Mouse (Mus musculus) urinary bladder, adult 18-20 months (tissue): Measurements from ENCODE around the gene Msl3l2.
A peak's percentile ranks its signal among the peaks of the same experiment; 100 is the strongest.

Source experiments
- DNase-seq, 2 experiments: peaks; one replicate each; pipeline ENCODE4 v3.0.0; 2022; ENCODE audit warnings: low spot score in 2 of 2, mixed read lengths in 2 of 2

The Msl3l2 gene

GRCm38 (mm10) chr10:56106333-56106995, at the start of gene Msl3l2:
TSS of gene Msl3l2 (plus strand) at chr10:56106917.
- DNase-seq = peak; percentile 52 to 75

DNA sequence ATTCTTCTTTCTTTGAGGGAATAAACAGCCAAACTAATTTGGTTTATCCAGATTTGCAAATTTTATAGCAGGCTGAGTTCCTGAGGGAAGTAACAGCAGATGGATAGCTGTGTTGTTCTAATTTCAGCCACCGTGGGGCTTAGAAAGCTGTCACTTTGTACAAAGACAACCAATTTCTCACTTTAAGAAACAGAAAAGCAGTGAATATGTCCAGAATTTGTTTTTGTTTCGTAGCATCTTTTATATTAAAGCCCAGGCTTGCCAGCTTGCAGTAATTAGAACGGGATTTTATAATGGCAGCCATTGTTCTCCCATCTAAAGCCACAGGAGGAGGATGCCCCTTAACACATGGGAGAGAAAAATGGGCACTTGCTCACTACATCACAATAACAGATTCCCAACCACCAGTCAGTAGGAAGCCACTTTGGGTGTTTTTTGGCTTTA, 47.7 kb upstream of the Msl3l2 start:
- no peak for DNase-seq

DNA sequence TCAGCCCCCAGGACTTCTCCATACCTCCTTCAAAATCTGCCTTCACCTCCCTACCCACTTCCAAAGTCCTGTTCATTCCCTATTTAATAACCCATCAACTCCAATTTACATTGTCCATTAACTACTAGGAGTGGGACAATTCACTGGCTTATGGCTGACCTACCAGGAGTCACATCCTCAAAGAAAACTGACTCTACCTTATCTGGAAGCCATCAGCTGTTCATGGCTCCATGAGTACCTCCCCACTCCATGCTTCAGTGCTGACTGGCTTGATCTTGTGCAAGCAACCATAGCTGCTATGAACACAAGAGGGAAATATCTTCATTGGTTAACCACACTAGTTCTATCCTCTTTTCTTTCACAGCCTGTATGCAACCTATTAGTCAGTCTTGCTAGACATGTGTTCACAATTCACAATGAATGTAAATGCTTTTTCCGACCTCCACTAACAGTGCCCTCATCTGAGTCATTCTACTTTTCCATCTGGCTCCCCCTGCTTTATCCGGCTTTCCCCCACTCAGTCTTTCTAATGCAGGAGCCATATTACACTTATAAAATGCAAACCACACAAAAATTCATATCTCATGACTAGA, 45.4 kb upstream of the Msl3l2 start:
- no peak for DNase-seq

DNA sequence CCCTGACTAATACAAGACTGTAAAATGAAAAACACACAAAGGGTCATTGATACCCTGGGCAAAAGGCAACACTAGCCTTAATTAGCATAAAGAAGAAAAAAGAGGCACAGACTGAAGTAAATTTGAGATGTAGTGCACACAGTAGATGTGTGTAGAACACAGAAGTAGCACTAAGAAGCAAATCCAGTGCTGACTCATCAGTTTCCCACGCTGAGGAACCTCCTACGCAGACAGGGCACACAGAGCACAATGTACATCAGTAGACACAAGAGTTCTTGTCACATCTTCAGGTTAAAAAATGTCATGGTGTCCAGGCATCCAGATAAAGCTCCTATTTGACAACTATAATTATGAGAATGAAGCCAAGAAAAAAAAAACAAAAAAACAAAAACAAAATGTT, 44.0 kb upstream of the Msl3l2 start:
- DNase-seq = no peak

- no peak for DNase-seq
Measured at GRCm38 (mm10) chr10:56089714-56090113, 17.0 kb upstream of the Msl3l2 start.

DNA sequence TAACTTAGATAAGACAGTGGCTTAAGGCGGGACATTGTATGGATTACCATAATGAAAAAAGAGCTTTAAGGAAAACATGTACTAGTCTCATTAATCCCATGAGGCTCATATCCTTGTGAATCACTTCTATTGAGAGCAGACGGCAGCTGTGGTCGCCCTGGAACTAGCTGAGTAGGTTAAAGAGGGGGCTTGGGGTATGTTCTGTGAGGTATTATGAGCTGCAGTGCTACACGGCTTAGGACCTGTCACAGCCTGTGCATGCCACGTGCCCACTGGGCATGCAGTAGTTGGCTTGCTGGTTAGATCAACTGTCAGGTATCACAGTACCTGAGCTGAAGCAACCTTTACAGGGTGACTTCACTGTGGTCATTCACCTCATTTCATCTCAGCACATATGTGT, 12.1 kb upstream of the Msl3l2 start:
- DNase-seq = no peak

GRCm38 (mm10) chr10:56096757-56097156, 10.0 kb upstream of the Msl3l2 start:
- DNase-seq = no peak

DNA sequence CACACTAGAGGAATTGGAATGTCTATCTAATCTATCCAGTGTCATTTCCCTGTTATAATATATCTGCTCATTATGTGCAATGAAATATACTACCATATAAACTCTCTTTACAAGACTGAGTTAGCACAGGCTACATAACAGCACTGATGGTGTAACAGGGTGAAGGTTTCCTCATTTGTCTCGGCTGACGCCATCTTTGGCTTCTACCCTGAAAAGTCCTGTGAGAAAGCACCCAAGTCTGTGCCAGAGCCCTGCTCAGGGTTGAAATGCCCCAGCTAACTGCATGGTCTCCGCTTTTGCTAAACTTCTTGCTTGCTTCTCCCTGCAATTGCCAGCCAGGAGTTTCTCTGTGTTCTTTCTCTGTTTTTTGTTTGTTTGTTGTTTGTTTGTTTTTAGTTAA, 7.6 kb upstream of the Msl3l2 start:
- no peak for DNase-seq

DNA sequence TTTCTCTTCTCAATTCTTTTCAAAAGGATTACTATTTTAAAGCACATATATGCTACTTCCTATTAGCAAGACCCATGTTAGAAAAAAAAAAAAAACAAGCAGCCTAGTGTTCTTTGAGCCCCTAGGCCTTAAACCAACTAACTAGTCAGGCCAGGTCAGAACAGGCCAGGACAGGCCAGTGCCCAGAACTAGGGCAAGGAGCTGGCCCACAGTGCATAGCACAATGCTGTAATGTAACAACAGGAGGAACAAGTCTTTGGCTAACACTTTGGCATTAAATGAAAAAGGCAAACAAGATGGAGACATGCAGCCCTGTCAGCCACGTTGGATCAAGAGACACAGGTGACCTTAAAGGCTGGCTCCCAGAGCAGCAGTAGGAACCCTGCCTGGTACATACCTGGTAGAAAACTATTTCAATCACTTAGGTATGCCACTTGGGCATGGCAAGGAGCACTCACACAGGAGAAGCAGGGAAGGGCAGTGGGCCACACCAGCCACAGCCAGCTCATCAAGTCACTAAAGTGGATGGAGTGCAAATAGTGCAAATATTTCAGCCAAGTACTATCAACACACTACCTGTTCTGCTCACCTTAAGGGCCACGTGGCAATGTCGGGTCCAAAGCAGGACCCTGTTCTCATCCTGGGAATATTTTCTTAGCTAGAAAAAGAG, 6.9 kb upstream of the Msl3l2 start:
- no peak for DNase-seq

DNA sequence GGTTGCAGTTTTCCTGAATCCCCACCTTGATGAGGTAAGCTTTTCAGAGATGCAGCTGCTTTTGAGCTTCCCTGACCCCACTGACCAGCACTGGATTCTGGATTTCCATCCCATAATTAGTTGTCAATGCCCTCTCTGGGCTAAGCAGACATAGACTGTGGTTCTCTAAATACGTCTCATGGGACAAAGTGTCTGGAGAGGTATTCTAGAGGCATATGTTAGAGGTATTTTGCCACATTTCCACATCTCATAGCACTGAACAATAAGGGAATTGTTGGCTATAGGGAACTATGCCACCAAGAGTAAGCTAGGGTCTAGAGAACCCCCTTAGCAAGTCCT, 248 bp downstream of the Msl3l2 start:
- no peak for DNase-seq

DNA sequence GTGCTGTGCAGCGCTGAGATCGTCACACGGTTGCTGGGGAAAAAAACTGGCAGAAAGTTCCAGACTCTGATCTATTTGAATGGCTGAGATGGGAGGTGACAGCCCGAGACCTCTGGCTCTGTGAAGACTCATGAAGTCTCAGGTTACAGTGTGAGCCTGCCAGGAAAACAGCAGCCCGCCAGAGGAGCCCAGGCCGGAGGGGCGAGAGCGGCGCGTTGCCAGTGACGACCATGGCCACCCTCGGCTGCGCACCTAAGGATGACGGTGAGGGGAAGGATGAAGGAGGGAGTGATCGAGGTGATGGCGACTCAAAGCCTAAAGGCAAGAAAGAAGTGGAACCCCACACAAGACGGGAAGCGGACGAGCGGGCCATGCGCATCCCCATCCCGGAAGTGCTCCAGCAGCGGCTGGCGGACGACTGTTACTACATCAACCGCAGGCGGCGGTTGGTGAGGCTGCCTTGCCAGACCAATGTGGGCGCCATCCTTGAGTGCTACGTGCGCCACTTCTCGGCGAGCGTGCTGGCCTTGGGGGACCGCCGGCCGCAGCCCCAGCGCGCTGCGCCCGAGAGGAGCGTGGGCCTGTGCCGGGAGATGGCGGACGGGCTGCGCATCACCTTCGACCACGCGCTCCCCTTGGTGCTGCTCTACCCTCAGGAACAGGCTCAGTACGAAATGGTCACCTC, 8.4 kb downstream of the Msl3l2 start:
- peak; percentile 18 to 48 for DNase-seq

- DNase-seq = peak in 1 of 2 experiments; percentile 39
Measured at GRCm38 (mm10) chr10:56115636-56116180, 9.0 kb downstream of the Msl3l2 start.

DNA sequence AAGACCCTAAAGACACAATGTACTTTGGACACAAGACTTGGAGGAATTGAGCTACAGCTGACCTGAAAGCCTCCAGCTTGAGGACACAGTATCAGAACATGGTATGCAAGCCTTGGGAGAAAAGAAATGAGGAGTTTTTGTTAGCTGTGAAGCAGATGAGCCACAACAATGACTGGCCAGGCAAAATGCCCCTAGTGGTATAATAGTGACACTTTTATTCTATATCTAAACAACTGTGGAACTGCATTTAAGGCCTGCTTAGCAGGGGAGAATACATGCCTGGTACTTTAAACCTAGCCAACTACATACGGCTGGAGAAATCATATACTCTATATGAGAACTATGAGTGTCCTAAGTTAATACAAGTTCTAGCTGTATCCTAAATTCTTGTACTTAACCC, 20.3 kb downstream of the Msl3l2 start:
- DNase-seq = no peak

GRCm38 (mm10) chr10:56129642-56130041, 22.9 kb downstream of the Msl3l2 start:
- no peak for DNase-seq

- no peak for DNase-seq
Measured at GRCm38 (mm10) chr10:56137191-56137590, 30.5 kb downstream of the Msl3l2 start.

- DNase-seq = no peak
Measured at GRCm38 (mm10) chr10:56148920-56149319, 42.2 kb downstream of the Msl3l2 start.

GRCm38 (mm10) chr10:56156956-56157355, 50.2 kb downstream of the Msl3l2 start:
- no peak for DNase-seq

DNA sequence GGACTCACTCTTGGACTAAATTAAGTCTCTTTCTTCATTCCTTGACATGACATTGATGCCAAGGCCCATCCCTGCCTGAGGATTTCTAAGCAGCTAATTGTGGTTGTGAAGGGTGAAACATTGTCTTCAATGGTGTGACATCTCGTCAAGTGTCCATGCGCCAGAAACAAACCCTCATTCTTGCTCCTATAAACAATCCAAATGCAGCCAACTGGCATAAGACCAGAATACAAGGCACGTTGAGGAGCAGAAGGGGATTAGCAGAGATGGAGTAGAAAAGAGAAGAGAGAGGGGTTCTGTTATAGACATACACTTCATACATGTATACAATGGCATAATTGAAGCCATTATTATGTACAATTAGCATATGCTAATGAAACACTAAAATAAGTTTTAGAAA, 51.5 kb downstream of the Msl3l2 start:
- no peak for DNase-seq

DNA sequence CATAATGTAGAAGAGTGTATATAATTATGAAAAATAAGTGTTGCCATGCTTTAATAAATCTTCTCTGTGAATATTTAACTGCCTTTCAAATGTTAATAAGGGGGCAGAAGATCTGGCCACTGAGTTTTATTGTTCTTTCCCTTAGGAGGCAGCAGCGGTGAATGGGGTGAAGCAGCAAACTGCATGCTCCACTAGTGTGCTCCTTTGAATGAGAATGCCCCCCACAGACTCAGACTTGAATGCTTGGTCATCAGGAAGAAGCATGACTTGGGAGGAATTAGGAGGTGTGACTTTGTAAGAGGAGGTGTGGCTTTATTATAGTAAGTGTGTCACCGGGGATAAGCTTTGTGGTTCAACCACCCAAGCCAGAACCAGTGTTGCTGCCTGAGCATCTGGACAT, 52.0 kb downstream of the Msl3l2 start:
- no peak for DNase-seq

- no peak for DNase-seq
Measured at GRCm38 (mm10) chr10:56164411-56164810, 57.7 kb downstream of the Msl3l2 start.

DNA sequence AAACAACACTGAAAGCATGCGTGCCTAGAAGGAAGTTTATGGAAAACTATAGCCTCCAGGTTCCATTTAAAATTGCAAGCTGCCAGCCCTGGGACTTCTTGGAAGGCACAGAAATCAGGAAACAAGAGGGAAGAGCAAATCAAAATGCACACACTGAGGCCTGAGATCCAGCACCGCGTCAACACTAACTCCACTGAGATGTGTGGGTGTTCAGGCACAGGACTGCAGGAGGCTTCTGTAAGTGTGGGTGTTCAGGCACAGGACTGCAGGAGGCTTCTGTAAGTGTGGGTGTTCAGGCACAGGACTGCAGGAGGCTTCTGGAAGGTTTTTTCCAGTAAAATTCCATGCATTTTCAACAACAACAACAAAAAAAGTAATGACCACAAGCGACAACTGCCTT, 59.0 kb downstream of the Msl3l2 start:
- no peak for DNase-seq
